Mouse (Mus musculus): ENCODE results near the gene Serpina3f.

DNA sequence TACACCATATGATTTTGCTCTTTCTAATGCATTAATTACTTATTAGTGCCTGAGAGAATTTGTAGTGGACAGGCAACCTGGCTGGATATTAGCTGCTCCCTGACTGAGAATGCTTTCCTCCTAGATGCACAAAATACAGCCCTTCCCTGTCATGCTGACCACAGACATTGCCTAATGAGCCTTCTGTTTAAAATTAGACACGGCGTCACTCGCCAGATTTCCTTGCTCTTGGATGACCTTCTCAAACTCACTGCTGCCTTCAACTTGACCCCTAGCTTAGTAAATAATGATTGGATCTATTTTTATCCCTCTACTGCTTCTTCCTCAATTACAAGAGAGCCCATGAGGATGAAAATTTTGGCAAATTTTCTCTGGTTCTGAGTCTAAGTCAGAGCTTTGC lies 39.6 kb upstream of the Serpina3f start:
- TF ChIP-seq MYOG (IDR thresholded peaks at IDR 0.05; ENCODE audit: control insufficient read depth in 1 of 3, insufficient read depth in 1 of 3, insufficient read length in 2 of 3, low read depth in 2 of 3) (no peak), POLR2A (IDR thresholded peaks at IDR 0.05; ENCODE audit: insufficient read length, low read depth) (no peak), POLR2AphosphoS2 (IDR thresholded peaks at IDR 0.05; ENCODE audit: insufficient read length, low read depth) (no peak), USF1 (IDR thresholded peaks at IDR 0.05; ENCODE audit: low read depth) (no peak), E2F4 (IDR thresholded peaks at IDR 0.05; ENCODE audit: insufficient read depth) (no peak), TCF12 (IDR thresholded peaks at IDR 0.05; ENCODE audit: insufficient read depth, poor library complexity, severe bottlenecking) (no peak), CEBPB (IDR thresholded peaks at IDR 0.05; ENCODE audit: insufficient read depth, poor library complexity, severe bottlenecking) (no peak), MAX (IDR thresholded peaks at IDR 0.05; ENCODE audit: low read depth) (no peak), MYOD1 (IDR thresholded peaks at IDR 0.05; ENCODE audit: control insufficient read depth in 1 of 3, insufficient read length in 2 of 3, low read depth in 2 of 3) (no peak)

Data from myocyte (in vitro differentiated cells).